Mouse (Mus musculus) embryo, embryonic 10.5 days (tissue): Measurements from ENCODE around the gene Prkcq.

Experiments used
- DNase-seq: peaks from one replicate; pipeline ENCODE4 v3.0.0-alpha.2; 2015; ENCODE audit warnings: low spot score

Prkcq gene

DNA sequence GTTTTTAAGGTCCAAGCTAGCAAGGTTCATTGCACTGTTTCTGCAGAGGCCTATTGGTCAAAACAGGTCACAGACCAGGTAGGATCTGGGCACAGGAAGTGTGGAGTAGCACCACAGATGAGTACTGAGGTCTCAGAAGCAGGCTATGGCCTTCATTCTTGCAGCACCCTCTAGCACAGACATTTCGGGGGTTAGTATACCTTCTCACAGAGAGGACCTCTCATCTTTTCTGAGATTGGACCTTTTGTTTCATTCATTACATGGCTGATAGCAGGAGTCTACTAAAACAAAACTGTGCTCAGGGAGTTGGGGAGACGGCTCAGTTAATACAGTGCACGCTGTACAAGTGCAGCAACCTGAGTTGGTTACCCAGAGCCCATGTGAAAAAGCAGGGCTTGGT is 14.7 kb downstream of the Prkcq start:
- no peak for DNase-seq

DNA sequence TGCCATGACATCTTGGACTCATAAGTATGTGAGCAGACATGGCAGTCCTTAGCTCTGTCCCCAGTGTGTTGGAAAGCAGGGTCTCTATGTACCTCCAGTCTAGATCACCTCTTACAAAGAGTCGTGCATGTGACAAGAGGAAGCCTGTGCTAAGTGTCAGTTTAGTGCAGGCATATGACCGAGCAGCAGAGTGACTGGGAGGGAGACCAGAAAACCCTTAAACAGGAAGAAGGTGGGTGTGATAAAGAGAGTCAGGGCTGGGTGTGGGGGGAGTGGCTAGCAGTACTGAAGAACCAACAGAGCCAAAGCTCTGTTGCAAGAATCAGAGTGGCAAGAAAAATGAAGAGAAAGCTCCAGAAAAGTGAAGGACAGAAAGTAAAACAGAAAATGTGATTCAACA is 15.3 kb downstream of the Prkcq start:
- DNase-seq = no peak

DNA sequence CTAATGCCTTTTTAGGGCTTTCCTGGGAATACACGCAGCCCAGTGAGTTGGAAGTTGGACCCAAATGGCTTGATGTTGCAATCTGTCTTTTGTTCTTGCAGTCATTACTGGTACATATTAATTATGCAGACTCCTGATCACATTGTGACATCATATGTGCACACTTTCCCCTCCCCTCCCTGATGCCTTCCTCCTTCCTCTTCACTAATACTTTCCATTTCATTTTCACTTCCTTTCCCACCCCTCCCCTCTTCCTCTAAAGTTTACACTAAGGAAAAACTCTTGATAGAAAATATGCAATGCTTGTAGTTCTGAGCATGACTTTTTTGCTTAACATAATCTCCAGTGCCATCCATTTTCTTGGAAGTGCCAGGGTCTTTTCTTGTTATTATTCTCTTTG is 16.4 kb downstream of the Prkcq start:
- DNase-seq = no peak

DNA sequence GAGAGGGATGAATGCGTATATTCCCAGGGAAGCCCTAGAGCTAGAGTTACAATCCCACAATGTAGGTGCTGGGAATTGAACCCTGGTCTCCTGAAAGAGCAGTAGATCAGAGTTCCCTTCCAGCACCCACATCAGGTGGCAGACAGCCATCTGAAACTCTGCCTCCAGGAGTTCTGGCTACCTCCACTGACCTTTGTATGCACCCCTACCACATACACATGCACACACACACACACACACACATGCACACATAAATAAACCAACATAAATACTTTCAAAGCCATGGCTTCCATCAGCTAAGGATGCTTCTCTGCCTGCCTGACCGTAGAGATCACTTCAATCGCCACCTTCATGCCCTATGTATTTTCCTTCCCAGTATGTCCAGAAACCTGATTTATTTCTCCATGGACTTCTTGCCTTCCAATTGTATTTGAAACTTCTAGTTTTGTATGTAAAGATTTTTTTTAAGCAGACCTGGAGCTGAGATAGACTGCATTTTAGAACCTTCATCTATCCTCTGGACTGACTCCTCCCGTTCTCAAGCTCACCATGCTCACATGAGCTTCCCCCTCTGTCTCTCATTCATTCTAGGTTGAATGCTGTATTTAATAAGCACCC is 17.4 kb downstream of the Prkcq start:
- no peak for DNase-seq

DNA sequence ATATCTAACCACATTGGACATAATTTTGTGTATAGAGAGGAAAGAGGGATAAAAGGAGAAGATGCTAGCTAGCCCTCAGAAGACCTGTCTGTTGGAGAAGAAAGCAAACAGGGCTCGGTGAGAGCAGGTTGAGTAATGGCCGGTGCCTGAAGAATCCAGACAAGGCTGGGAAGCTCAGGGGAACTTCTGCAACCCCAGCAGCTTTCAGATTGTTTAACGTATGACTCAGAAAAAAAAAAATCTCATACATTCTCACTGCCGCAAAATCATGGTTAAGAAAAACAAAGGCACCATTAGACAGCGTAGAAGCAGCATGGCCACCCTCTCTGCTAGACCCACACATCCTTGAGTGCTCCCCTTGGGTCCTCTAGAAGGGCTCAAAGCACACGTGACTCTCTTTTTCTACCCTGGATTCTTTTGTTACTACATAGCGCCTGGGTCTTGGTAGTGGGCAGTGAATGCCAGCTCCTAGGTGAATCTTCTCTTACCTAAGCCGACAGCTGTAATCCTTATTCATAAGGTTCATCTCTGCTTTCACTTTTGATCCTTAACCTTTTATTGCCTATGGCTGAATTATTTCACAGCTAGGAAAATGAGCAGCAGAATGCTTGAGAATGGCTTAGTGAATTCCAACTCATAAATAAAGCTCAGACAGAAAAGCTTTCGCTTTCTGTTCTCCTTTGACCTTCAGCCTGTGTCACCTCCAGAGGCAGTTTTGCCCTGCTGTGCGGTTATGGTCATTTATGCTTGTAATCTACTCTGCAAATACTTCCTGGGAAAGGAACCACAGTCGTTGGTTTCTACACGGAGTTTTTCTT is 20.6 kb downstream of the Prkcq start:
- peak; percentile 15 for DNase-seq

DNA sequence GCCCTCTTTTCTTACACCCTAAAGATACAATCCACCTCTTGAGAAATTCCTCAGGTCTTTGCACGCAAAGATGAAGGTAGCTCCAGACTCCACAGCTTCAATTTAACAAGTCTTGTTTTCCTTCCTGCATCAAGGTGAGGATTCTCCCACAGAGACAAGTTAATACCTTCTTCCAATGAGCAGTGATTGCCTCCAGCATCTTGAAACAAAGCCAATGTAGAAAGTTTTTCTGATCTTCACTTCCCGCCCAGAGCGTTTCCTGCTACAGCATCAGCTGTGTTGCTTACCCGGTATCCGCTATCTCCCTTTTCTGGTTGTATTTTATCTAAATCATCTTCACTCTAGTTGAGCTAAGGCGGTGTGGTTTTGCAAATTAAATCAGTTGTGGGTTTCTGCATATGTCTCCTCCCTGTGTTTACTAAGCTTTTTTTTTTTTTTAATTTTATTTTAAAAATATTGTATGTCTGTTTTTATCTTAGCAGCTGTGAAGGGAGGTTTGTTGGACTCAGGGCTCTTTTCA is 21.3 kb downstream of the Prkcq start:
- DNase-seq = no peak

DNA sequence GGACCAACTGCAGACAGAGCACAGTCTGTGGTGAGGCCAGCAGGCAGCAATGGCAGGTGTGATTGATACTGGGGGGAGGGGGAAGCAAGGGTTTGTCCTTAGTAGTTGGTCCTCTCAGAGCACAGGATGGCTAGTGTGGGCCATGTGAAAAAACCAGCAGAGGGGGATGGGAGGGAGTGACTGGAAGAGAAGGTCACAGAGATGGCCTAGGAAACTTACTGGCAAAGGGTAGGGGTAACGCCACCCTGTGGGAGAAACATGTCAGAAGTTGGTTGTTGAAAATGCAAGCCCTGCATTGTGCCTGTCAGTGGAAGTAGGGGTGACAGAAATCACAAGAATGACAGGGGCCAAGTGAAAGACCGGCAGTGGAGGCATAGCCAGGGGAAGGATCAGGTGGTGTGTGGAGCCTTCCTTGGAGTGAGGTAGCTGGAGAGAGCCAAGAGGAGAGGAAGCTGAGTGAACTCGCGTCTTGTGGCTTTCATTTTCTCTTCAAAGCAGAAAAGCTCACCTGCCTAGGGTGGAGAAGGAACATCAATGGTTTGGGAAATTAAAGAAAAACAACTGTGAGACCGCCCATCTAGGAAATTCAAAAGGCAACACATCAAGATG is 22.9 kb downstream of the Prkcq start:
- DNase-seq = no peak

DNA sequence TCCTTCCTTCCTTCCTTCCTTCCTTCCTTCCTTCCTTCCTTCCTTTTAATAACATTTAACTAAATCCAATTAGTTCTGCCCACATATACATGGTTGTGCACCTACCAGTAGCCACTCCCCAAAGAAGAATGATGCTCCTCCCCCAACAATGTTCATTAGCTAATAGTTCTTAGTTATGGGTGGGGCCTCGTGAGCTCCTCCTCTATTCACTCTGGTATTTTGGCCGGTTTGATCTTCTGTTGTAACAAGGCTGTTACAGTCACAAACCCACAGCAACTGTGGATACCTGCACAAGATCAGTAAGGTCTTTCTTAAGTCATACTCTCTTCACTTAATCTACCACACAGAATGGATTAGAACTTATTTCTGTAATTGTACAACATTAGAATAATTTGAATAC is 24.2 kb downstream of the Prkcq start:
- no peak for DNase-seq

DNA sequence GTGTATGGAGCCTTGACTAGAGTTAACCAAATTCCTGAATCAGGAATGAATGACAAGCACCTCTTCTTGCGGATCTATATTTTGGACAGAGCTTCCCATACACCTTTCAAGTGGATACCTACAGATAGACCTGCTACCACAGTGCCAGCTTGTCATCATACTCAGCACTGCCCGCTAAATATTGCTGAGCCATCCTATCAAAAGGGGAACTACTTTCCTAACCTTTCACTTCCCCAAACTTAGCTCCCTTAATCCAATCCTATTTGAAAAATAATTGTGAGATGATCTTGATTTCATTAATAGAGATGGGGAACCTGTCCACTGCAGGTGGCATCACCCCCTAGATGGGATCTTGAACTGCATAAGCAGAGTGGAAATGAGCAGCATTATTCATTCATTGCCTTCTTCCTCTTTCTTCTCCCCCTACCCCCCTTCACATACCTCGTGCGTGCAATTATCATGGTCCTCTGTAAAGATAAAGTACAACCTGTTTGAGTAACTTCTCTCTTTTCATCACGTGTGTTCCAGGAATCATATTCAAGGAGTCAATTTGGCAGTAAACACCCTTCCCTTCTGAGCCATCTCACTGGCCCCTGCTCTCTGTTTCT is 25.1 kb downstream of the Prkcq start:
- DNase-seq = no peak

DNA sequence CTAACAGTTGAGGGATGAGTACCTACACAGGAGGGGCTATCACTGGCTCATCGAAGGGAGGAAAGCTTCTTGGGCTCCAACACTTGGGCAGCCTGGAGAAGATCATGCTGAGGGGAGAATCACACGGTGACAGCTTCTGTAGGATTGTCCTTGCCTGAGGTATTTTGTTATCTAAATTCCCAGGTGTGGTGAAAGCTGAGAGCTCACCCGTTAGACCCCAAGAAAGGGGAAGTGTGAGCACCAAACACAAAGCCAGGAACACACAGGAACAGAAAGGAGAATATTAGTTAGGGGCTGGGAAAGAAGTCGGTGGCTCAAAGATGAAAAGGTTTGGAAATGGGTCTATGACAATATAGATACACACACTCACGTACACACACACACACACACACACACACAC is 27.7 kb downstream of the Prkcq start:
- DNase-seq = no peak

DNA sequence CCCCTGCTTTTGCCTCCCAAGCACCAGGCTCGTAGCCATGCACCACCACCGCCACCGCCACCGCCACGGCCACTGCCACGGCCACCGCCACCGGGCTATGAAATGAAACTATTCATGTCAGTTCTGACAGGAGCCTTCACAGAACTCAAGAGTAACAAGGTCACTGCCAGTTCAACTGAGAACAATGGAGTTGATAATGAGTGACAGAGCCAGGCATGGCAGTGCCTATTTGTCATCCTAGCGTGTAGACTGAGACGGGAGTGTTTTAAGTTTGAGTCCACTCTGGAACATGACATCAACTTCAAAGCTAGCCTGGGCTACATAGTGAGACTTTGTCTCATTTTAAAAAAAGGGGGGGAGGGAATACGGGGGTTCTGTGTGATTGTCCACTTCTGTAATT is 30.9 kb downstream of the Prkcq start:
- DNase-seq = peak; percentile 3

DNA sequence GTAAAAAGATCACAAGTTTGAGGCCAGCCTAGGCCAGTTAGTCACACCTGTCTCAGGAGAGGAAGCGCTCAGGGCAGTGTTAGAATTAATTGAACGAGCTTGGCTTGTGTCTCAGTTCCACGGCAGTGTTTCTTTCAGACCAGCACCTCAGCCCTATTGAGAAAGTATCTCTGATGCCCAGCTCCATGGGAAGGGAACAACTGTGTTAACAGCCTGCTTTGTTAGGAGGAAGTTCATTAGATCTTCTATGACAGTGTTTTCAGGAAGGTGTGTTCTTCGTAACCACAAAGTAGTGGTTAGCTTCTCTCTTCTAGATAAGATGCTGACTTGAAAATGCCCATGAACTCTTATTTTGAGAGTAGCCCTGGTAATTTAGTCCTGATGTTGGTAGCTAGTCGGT is 31.4 kb downstream of the Prkcq start:
- DNase-seq = no peak

DNA sequence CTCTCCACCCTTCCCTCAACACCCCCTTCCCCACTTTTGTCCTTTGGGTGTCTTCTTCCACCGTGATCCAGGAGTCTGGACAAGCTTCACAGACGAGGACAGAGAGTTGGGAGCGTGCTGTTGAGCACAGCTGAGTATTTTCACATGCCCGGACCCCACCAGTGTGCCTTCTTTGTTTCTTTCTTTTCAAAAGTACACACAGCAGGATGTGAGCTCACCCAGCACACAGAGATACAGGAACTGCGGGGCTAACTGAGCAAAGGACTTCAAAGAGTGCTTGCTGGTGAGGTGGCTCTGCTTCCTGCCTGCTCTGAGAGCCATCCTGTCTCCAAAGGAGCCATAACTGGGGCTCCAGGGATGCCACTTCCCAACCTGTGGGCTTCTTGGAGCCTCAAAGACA is 32.3 kb downstream of the Prkcq start:
- DNase-seq = no peak

DNA sequence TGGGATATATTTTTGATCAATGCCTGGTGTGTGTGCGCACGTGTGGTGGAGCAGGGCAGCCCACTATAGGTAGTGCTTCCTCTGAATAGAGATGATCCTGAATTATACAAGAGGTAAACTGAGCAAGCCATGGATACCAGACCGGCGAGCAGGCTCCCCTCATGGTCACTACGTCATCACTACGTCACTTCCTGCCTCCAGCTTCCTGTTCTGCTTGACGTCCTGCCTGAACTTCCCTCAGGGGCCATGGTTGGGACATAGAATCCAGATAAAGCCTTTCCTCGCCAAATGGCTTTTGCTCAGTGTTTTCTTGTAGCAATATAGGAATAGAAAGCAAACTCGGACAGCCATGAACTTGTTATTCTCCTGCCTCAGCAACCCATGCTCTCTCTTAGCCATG is 33.1 kb downstream of the Prkcq start:
- DNase-seq = no peak

DNA sequence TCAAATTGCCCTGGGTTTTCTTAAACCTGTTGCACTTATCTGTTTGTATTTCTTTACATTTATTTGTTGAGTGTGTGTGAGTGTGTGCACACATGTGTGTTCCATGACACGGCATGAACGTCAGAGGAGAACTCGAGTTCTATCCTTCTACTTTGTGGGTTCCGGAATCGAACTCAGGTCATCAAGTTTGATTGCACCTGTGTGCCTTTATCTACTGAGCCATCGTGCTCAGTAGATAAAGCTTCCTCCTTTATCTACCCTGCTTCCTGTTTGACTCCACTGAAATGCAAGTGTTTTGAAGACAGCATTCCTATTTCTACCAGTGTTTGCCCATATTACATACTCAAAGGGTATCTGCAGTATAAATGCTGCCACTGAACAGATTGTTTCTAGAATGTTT is 33.8 kb downstream of the Prkcq start:
- DNase-seq = no peak

DNA sequence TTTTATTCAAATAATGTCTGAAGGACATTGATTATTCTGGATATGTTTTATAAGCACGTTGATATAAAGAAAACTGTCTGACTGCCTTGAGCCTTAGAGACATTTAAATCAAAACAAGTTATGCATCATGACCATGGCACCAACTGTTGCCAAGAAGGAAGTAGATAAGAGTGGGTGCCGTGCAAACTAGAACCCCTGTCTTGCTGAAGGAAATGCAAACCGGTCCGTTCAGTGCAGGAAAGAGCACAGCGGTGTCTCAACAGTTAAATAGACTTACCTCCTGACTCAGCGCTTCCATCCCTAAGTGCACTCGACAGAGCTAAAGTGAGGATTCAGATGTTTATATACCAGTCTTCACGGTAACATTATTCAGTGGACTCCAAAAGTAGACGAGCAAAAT is 36.4 kb downstream of the Prkcq start:
- DNase-seq = no peak

DNA sequence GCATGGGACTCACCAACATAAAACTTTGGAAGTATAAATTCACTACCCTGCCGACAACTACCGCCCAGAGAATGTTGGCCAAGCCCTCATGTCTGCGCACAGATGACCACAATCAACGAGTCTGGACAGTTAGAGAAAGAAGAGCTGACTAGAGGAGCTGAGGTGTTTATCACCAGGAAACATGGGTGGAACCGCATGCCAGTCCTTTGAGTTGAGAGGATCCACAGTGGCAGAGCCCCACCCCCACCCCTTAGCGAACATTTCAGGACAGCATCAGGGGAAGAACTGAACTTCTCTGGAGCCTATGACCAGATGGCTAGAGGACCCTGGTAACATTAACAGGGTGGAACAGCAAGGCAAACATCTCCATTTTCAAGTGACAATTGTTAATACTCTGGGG is 37.4 kb downstream of the Prkcq start:
- DNase-seq = no peak

DNA sequence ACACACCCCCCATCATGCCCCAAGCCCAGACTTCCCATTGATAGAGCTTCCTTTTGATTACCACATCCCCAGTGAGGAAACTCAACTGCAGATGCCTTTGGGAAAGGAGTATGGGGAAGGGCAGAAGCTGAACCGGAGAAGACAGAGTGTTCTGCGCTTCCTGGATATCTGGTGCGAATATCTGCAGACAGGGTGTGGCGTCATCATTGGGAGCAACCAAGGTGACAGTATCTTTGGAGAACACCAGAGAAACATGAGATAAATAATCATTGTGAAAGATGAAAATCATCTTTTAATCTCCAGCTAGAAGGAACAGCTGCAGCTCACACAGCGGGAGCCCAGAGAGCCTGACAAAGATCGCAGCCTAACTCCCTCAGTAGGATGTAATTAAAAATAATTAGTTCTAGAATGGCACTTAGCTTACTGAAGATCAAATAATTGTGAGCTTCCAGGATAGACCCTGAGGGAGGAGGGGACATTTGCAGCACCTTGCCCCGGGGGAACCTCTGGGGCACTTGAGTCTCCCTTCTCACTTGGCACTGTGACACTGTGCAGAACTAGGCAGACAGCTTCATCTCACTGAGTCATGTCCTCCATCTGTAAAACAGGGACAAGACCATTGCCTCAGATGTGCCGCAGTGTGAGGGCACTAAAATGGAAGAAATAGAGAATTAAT is 38.5 kb downstream of the Prkcq start:
- no peak for DNase-seq

DNA sequence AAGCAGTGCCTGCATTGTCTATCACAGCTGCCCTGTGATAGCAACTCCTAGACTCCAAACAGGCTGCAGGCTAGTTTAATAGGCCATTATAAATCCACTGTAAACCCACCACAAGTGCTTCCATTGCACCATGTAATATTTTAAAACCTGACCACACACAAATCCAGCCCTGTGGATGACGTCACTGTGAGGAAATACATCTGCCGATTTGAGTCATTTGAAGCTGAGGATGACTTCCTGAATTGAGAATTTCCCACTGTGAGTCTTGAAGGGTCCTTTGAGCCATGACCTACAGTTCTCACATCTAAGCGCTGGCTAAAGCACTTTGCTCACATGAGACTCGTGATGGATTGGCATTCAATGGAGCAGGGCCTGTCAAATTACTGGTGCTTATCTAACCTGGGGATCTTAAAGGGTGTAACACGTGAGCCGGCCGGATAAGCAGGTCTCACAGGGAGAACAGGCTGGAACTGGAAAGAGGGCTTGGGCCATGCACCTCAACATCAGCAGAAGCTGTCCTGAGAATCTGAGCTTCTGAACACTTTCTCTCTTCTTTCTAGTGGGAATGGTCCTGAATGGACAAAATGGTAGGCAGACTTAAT is 40.2 kb downstream of the Prkcq start:
- no peak for DNase-seq

DNA sequence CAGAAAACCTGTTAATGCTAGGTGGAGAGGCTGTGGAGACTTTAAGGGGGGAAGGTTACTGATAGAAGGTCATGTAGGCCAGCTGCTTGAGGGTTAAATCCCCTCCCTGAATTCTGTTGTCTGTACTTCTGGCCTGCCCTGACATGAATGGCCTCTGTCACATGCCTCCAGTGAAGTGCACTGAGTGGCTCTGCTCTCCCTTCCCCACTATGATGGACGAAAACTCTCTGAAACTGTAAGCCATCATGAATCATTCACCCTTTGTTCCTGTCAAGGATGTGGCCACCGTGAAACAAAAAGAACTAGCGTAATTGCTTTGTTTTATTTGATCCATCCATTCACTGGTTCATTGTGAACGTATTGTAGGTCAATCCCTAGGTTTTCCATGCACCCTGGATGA is 44.5 kb downstream of the Prkcq start:
- DNase-seq = no peak

DNA sequence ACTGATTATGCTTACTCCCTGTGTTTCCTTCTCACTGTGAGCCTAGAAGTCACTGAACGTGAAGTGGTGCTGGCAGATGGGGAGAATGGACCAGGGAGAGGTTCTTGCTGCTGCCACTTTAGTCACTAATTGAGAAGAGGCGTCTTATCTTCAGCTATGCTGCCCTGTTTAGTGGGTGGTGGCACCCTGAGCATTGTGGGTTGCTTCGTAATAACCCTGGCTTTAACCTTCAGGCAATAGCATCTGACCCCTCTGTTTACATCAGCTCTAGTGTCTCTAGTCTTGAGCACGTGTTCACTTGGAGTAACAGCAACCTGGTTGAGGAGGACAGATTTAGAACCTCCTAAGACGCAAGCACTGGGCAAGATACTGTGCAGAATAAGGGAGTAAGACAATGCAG is 44.9 kb downstream of the Prkcq start:
- DNase-seq = no peak

DNA sequence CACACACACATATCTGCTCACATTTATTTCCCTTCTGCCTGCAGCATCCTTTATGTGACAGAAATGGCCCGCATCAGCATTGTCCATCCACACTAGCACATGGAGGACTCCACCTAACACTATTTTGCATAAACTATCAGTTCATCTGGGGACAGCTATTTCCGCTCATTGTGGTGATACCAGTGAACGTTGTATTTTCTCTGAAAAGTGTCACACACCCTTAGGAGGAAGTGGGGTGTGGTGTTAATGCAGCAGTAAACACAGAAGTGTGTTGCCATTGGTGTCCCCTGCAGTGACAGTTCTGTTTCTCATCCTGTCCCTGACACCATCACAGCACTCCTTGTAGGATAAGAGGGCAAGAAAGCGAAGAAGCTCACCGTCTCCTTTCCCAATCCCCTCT is 46.2 kb downstream of the Prkcq start:
- no peak for DNase-seq
